Mouse (Mus musculus) kidney, embryonic 14.5 days (tissue): ENCODE results near the gene Usp49. TPM values are rescaled to one million over a fixed set of nuclear protein-coding genes. Genes with fewer than 3 reads are reported as not detected.

ENCODE experiments used
- ATAC-seq: fragments of 200-750 bp; cut with Nextera tagmentation; 2 replicates; pipeline ENCODE4 v1.8.0; 2017; ENCODE audit warnings: moderate number of reproducible peaks, mild to moderate bottlenecking, moderate TSS enrichment, moderate library complexity; ENCODE audit not compliant: low FRiP score, low TSS enrichment
- H3K27ac ChIP-seq: fragments of 300-500 bp; sonication (generic); 2 replicates; pipeline ENCODE4 v1.5.1; 2014; ENCODE audit warnings: low read depth, mild to moderate bottlenecking, low read length, moderate library complexity, mixed read lengths
- H3K27me3 ChIP-seq: fragments of 300-500 bp; sonication (generic); 2 replicates; pipeline ENCODE4 v1.6.1; 2014; ENCODE audit warnings: mild to moderate bottlenecking, low read length; ENCODE audit not compliant: control insufficient read depth, insufficient read depth
- H3K36me3 ChIP-seq: fragments of 300-500 bp; sonication (generic); 2 replicates; pipeline ENCODE4 v1.6.1; 2014; ENCODE audit warnings: low read length, mixed read lengths; ENCODE audit not compliant: control insufficient read depth, insufficient read depth
- H3K4me1 ChIP-seq: fragments of 300-500 bp; sonication (generic); 2 replicates; pipeline ENCODE4 v1.6.1; 2014; ENCODE audit warnings: low read length, mixed read lengths; ENCODE audit not compliant: control insufficient read depth, insufficient read depth
- H3K4me2 ChIP-seq: fragments of 300-500 bp; sonication (generic); replicated peaks from 2 replicates; pipeline ENCODE4 v1.6.1; 2014; ENCODE audit warnings: low read depth, mild to moderate bottlenecking, low read length
- H3K4me3 ChIP-seq: fragments of 300-500 bp; sonication (generic); 2 replicates; pipeline ENCODE4 v1.5.1; 2014; ENCODE audit warnings: mild to moderate bottlenecking, low read length
- H3K9ac ChIP-seq: fragments of 300-500 bp; sonication (generic); 2 replicates; pipeline ENCODE4 v1.6.1; 2014; ENCODE audit warnings: low read depth, mild to moderate bottlenecking, low read length, moderate library complexity
- H3K9me3 ChIP-seq: fragments of 300-500 bp; sonication (generic); 2 replicates; pipeline ENCODE4 v1.6.1; 2016; ENCODE audit warnings: low read length; ENCODE audit not compliant: control insufficient read depth
- WGBS: fragments of 180-500 bp; shearing (Covaris S2); extraction: QIAGEN DNeasy Blood & Tissue Kit; methylation state at CpG from one replicate; pipeline ENCODE4 v1.1.7; 2014; 5-methylcytosine and 5-hydroxymethylcytosine counted together
- polyA plus RNA-seq: library from polyadenylated mRNA; unstranded; fragments of >200 nt; fragmentation: Nextera tagmentation; extraction: Ambion mirVana; gene quantifications from 2 replicates; pipeline ENCODE4 v1.2.1, GENCODE M21; 2014

Gene Usp49
- polyA plus RNA-seq, 1 experiment from 2014 or later = 6.6 TPM

GRCm38 (mm10) chr17:47691650-47692049 is 61.2 kb downstream of the Usp49 start:
- Histone ChIP-seq H3K27ac (no peak overlapping the region), H3K27me3 (0 out of 2 replicates have a peak, but pooled peaks cover 7% of the 10 kb centered on the region), H3K4me3 (no peak overlapping the region), H3K9me3 (no peaks in the 10 kb centered on the region), H3K4me2 (no peak overlapping the region), H3K9ac (no peak overlapping the region), H3K36me3 (no peaks in the 10 kb centered on the region), H3K4me1 (peaks cover 10% of the 10 kb centered on the region; the same call in 1 of the 2 replicates)
- WGBS = 97% methylated on average over 3 of the region's 3 CpGs
- ATAC-seq = no peak

- Histone ChIP-seq H3K27me3 (0 out of 2 replicates have a peak, but pooled peaks cover 7% of the 10 kb centered on the region), H3K27ac (no peak overlapping the region)
- WGBS = 32% methylated on average over 13 of the region's 13 CpGs
These were observed 63.4 kb downstream of the Usp49 start for GRCm38 (mm10) chr17:47693671-47694441.

GRCm38 (mm10) chr17:47694442-47694502 is 63.8 kb downstream of the Usp49 start, which contains the start of gene Gm21981:
Gene Gm21981 (minus strand): TSS chr17:47694455.
- 3% methylated on average over 3 of the region's 3 CpGs for WGBS
- Histone ChIP-seq H3K4me3 (peak within 1 kb of the TSS; percentile 74), H3K4me2 (peak within 1 kb of the TSS; percentile 78), H3K9ac (peak within 1 kb of the TSS; percentile 82), H3K27ac (peak within 1 kb of the TSS; percentile 37; the same call in 1 of the 2 replicates), H3K27me3 (0 out of 2 replicates have a peak, but pooled peaks cover 7% of the 10 kb centered on the region), H3K4me1 (peaks cover 4% of the 10 kb centered on the region; the same call in 1 of the 2 replicates), H3K36me3 (no peaks in the 10 kb centered on the region), H3K9me3 (no peaks in the 10 kb centered on the region)
- ATAC-seq = no peak

More at GRCm38 (mm10) chr17:47693671-47694441, 63.4 kb downstream of the Usp49 start:
- no peak; the same call in 1 of the 2 replicates for ATAC-seq
- Histone ChIP-seq H3K9ac (peak overlapping the region; percentile 82; the same call in 1 of the 2 replicates), H3K9me3 (no peaks in the 10 kb centered on the region), H3K4me3 (peak overlapping the region; percentile 74), H3K4me1 (peaks cover 4% of the 10 kb centered on the region; the same call in 1 of the 2 replicates), H3K4me2 (peak overlapping the region; percentile 78), H3K36me3 (no peaks in the 10 kb centered on the region)

- Histone ChIP-seq H3K36me3 (no peaks in the 10 kb centered on the region), H3K4me3 (peak within 1 kb of the TSS; percentile 74), H3K9me3 (no peaks in the 10 kb centered on the region), H3K4me1 (peaks cover 4% of the 10 kb centered on the region; the same call in 1 of the 2 replicates), H3K9ac (peak within 1 kb of the TSS; percentile 82), H3K27ac (peak within 1 kb of the TSS; percentile 37; the same call in 1 of the 2 replicates), H3K4me2 (peak within 1 kb of the TSS; percentile 78), H3K27me3 (0 out of 2 replicates have a peak, but pooled peaks cover 7% of the 10 kb centered on the region)
- WGBS = under 1% methylated on average over 70 of the region's 82 CpGs
- peak; percentile 96 for ATAC-seq
These were observed 64.2 kb downstream of the Usp49 start, which contains the start of gene Prickle4 for GRCm38 (mm10) chr17:47694503-47695336. Gene Prickle4 (minus strand): TSS chr17:47694736.

GRCm38 (mm10) chr17:47695337-47695710 is 64.8 kb downstream of the Usp49 start:
- peak overlapping the region; percentile 82 for H3K9ac ChIP-seq
- ATAC-seq = no peak; the same call in 1 of the 2 replicates
- no peaks in the 10 kb centered on the region for H3K36me3 ChIP-seq
- H3K4me3 ChIP-seq = peak overlapping the region; percentile 74
- no peaks in the 10 kb centered on the region for H3K9me3 ChIP-seq
- WGBS = 0% methylated on average over 9 of the region's 23 CpGs
- H3K4me2 ChIP-seq = peak overlapping the region; percentile 78
- 0 out of 2 replicates have a peak, but pooled peaks cover 7% of the 10 kb centered on the region for H3K27me3 ChIP-seq
- H3K27ac ChIP-seq = peak overlapping the region; percentile 37; the same call in 1 of the 2 replicates
- peaks cover 4% of the 10 kb centered on the region; the same call in 1 of the 2 replicates for H3K4me1 ChIP-seq

GRCm38 (mm10) chr17:47698156-47698555 is 67.7 kb downstream of the Usp49 start:
- H3K4me2 ChIP-seq = no peak overlapping the region
- WGBS = 88% methylated on average over 10 of the region's 10 CpGs
- H3K27ac ChIP-seq = no peak overlapping the region
- H3K9ac ChIP-seq = no peak overlapping the region
- no peaks in the 10 kb centered on the region for H3K9me3 ChIP-seq
- peaks cover 14% of the 10 kb centered on the region; the same call in 1 of the 2 replicates for H3K36me3 ChIP-seq
- no peak for ATAC-seq
- no peaks in the 10 kb centered on the region for H3K27me3 ChIP-seq
- no peak overlapping the region for H3K4me3 ChIP-seq
- peaks cover 8% of the 10 kb centered on the region for H3K4me1 ChIP-seq

- Histone ChIP-seq H3K36me3 (peaks cover 20% of the 10 kb centered on the region; the same call in 1 of the 2 replicates), H3K27me3 (peaks cover 3% of the 10 kb centered on the region; the same call in 1 of the 2 replicates), H3K9ac (no peak overlapping the region), H3K4me3 (no peak overlapping the region), H3K4me1 (peaks cover 8% of the 10 kb centered on the region), H3K27ac (no peak overlapping the region), H3K4me2 (no peak overlapping the region), H3K9me3 (no peaks in the 10 kb centered on the region)
- 74% methylated on average over 2 of the region's 2 CpGs for WGBS
- no peak for ATAC-seq
These were observed 68.6 kb downstream of the Usp49 start for GRCm38 (mm10) chr17:47699055-47699454.

GRCm38 (mm10) chr17:47701793-47702192 is 71.3 kb downstream of the Usp49 start:
- no peak overlapping the region for H3K4me2 ChIP-seq
- H3K27ac ChIP-seq = no peak overlapping the region

More at GRCm38 (mm10) chr17:47701793-47702192, 71.3 kb downstream of the Usp49 start:
- peaks cover 6% of the 10 kb centered on the region; the same call in 1 of the 2 replicates for H3K4me1 ChIP-seq
- no peak for ATAC-seq
- H3K9me3 ChIP-seq = no peaks in the 10 kb centered on the region
- H3K27me3 ChIP-seq = peaks cover 3% of the 10 kb centered on the region; the same call in 1 of the 2 replicates
- WGBS = 78% methylated on average over 9 of the region's 9 CpGs
- peaks cover 20% of the 10 kb centered on the region; the same call in 1 of the 2 replicates for H3K36me3 ChIP-seq
- H3K4me3 ChIP-seq = no peak overlapping the region
- no peak overlapping the region for H3K9ac ChIP-seq
